Mouse (Mus musculus): ENCODE measurements around the gene Negr1.

DNA sequence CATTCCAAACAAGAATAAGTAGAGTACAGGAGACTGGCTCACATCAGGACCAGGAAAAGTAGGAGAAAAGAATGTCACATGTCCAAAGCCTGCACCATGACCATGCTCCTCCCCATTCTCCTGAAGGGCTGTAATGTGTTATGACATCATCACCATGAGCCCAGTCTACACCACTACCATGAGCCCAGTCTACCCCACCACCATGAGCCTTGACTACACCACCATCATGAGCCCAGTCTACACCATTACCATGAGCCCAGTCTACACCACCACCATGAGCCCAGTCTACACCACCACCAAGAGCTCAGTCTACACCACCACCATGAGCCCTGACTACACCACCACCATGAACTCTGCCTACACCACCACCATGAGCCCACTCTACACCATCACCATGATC is 174.7 kb downstream of the Negr1 start:
- TF ChIP-seq POLR2A (IDR thresholded peaks at IDR 0.05; ENCODE audit: extremely low read depth, insufficient read depth, low read length) = no peak
- TF ChIP-seq CTCF (IDR thresholded peaks at IDR 0.05; ENCODE audit: extremely low read depth, insufficient read depth, low read length) = no peak
